Mouse (Mus musculus) hindbrain, embryonic 14.5 days (tissue): ENCODE results near the gene Rnf5. TPM values are rescaled to one million over a fixed set of nuclear protein-coding genes. Genes with fewer than 3 reads are reported as not detected.

ENCODE experiments used
- ATAC-seq: fragments of 200-750 bp; cut with Nextera tagmentation; 2 replicates; pipeline ENCODE4 v1.8.0; 2017; ENCODE audit warnings: moderate number of reproducible peaks, mild to moderate bottlenecking, moderate TSS enrichment, moderate library complexity; ENCODE audit not compliant: low FRiP score
- DNase-seq: peaks from one replicate; pipeline ENCODE4 v3.0.0-alpha.2; 2015; ENCODE audit warnings: low spot score
- H3K27ac ChIP-seq: fragments of 300-500 bp; sonication (generic); 2 replicates; pipeline ENCODE4 v1.5.1; 2014; ENCODE audit warnings: mild to moderate bottlenecking, moderate library complexity
- H3K27me3 ChIP-seq: fragments of 300-500 bp; sonication (generic); 2 replicates; pipeline ENCODE4 v1.6.1; 2014; ENCODE audit warnings: mild to moderate bottlenecking, low read length, mixed read lengths; ENCODE audit not compliant: control insufficient read depth, insufficient read depth
- H3K36me3 ChIP-seq: fragments of 300-500 bp; sonication (generic); replicated peaks from 2 replicates; pipeline ENCODE4 v1.6.1; 2014; ENCODE audit not compliant: control insufficient read depth, insufficient read depth
- H3K4me1 ChIP-seq: fragments of 300-500 bp; sonication (generic); replicated peaks from 2 replicates; pipeline ENCODE4 v1.6.1; 2014; ENCODE audit warnings: antibody characterized with exemption, low read length, mixed read lengths; ENCODE audit not compliant: control insufficient read depth, insufficient read depth
- H3K4me2 ChIP-seq: fragments of 300-500 bp; sonication (generic); replicated peaks from 2 replicates; pipeline ENCODE4 v1.6.1; 2014; ENCODE audit warnings: mild to moderate bottlenecking, moderate library complexity
- H3K4me3 ChIP-seq: fragments of 300-500 bp; sonication (generic); replicated peaks from 2 replicates; pipeline ENCODE4 v1.5.1; 2014; ENCODE audit warnings: mild to moderate bottlenecking, low read length
- H3K9ac ChIP-seq: fragments of 300-500 bp; sonication (generic); 2 replicates; pipeline ENCODE4 v1.6.1; 2014
- H3K9me3 ChIP-seq: fragments of 300-500 bp; sonication (generic); 2 replicates; pipeline ENCODE4 v1.6.1; 2016; ENCODE audit warnings: low read length; ENCODE audit not compliant: control insufficient read depth
- WGBS: fragments of 180-500 bp; shearing (Covaris S2); extraction: QIAGEN DNeasy Blood & Tissue Kit; methylation state at CpG from one replicate; pipeline ENCODE4 v1.1.7; 2014; 5-methylcytosine and 5-hydroxymethylcytosine counted together
- polyA plus RNA-seq: library from polyadenylated mRNA; unstranded; fragments of >200 nt; fragmentation: Nextera tagmentation; extraction: Ambion mirVana; gene quantifications from 2 replicates; pipeline ENCODE4 v1.2.1, GENCODE M21; 2014

Gene Rnf5
- polyA plus RNA-seq, 1 experiment from 2014 or later, result 211 TPM

DNA sequence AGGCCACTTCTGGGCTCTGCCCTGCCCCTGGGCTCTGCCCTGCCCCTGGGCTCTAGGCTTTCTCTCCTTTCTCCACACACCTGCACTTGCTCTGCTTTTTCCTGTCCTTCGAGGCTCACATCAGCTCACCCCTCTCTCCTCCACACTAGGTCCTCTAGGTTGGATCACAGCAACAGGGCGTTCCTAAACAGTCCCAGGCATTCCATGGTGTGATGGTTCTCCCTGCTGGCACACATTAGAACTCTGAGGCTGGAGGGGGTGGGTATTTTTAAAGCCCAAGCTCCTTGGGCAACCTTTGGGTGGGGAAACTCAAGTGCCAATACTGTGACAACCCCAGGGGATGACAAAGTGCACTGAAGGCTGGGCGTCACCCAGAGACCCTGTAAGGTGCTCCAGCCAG lies 34.0 kb upstream of the Rnf5 start:
- no peak overlapping the region for H3K4me2 ChIP-seq
- H3K9me3 ChIP-seq, result no peaks in the 10 kb centered on the region
- H3K4me1 ChIP-seq, result no peaks in the 10 kb centered on the region
- no peak overlapping the region for H3K9ac ChIP-seq
- H3K27ac ChIP-seq, result no peak overlapping the region
- no peak for ATAC-seq
- WGBS, result 78% methylated on average over 3 of the region's 3 CpGs
- 0 out of 2 replicates have a peak, but pooled peaks cover under 1% of the 10 kb centered on the region for H3K27me3 ChIP-seq
- H3K36me3 ChIP-seq, result no peaks in the 10 kb centered on the region
- H3K4me3 ChIP-seq, result no peak overlapping the region
- no peak for DNase-seq

DNA sequence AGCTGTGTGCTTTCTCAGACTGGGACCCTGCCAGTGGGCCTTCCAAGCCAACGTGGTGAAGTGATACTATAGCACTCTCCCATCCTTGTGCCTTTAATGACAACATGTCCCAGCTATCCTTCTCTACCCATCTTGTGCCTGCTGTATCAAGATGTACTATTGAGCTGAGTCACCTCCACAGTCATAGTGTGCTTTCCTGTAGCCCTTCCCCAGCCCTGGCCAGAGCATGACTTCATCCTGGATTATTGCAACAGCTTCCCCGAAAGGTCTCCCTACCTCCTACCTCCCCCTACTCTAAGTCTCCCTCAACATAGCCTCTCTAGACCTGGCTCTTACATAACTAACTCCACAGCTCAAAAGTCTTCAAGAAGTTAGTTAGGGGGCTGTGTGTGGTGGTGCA lies 32.2 kb upstream of the Rnf5 start:
- Histone ChIP-seq H3K27me3 (peaks cover 16% of the 10 kb centered on the region), H3K9ac (no peak overlapping the region), H3K4me2 (no peak overlapping the region), H3K4me3 (no peak overlapping the region), H3K27ac (no peak overlapping the region), H3K4me1 (peaks cover 13% of the 10 kb centered on the region), H3K36me3 (no peaks in the 10 kb centered on the region), H3K9me3 (no peaks in the 10 kb centered on the region)
- 71% methylated on average over 2 of the region's 2 CpGs for WGBS
- no peak for DNase-seq
- no peak for ATAC-seq

DNA sequence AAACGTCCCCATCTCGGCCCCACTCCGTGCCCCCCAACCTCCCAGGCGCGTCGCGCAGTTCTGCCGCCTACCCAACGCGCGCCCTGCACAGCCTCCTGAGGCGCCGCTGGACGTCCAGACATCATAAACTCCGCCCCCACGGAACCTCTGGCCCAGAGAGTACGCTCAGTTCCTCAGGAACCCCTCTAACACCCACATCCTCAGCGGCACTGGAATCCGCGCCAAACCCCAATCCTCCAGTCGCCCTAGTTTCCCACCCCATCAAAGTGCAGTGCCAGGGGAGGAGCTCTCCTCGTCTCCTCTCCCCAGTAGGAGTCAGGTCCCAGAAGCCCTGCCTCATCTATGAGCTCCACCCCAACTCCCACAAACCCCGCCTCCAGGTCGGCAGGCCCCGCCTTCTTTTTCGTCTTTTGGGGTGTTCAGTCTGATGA lies 28.8 kb upstream of the Rnf5 start:
- Histone ChIP-seq H3K4me2 (peak overlapping the region; percentile 85), H3K9ac (peak overlapping the region; percentile 51), H3K4me1 (peaks cover 39% of the 10 kb centered on the region), H3K36me3 (no peaks in the 10 kb centered on the region), H3K9me3 (no peaks in the 10 kb centered on the region), H3K27ac (no peak overlapping the region), H3K27me3 (peaks cover 23% of the 10 kb centered on the region), H3K4me3 (peak overlapping the region; percentile 74)
- 3% methylated on average over 26 of the region's 26 CpGs for WGBS
- ATAC-seq (no peak), DNase-seq (no peak)

DNA sequence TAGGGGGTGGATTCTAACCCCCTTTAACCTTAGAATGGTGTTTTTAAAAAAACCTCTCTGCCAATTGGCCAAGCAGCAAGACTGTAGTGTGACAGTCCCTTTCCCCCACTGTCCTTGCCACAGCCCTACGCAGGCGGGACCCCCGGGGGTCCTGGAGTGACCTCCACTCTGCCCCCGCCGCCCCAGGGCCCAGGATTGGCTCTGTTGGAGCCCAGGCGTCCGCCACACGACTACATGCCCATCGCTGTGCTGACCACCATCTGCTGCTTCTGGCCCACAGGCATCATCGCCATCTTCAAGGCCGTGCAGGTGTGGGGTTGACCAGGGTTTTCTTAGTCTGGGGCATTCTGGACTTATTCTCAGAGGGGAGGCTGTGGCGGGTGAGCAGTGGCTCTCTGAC lies 28.2 kb upstream of the Rnf5 start:
- H3K27me3 ChIP-seq, result peaks cover 23% of the 10 kb centered on the region
- peak overlapping the region; percentile 85 for H3K4me2 ChIP-seq
- H3K4me1 ChIP-seq, result peaks cover 39% of the 10 kb centered on the region
- DNase-seq (no peak), ATAC-seq (no peak)
- H3K9me3 ChIP-seq, result no peaks in the 10 kb centered on the region
- peak overlapping the region; percentile 74 for H3K4me3 ChIP-seq
- no peaks in the 10 kb centered on the region for H3K36me3 ChIP-seq
- 4% methylated on average over 12 of the region's 12 CpGs for WGBS
- H3K9ac ChIP-seq, result peak overlapping the region; percentile 51
- H3K27ac ChIP-seq, result no peak overlapping the region

DNA sequence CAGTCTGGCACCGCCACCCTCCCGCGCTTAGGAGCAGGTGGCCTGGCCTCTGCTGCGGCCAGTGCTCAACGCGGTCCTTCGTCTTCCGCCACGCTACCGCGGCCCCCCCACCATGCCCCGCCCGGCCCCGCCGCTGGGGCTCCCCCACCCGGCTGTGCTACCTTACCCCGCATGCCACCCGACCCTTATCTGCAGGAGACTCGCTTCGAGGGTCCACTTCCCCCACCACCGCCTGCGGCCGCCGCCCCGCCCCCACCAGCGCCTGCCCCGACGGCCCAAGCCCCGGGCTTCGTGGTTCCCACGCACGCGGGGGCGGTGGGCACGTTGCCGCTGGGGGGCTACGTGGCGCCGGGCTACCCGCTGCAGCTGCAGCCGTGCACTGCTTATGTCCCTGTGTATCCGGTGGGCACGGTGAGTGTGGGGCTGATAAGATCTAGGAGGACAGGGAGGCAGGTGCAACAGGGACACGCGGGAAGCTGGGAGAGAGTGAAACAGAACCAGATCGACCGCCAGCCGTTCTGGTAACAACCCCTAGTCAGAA lies 27.3 kb upstream of the Rnf5 start:
- H3K4me2 ChIP-seq, result peak overlapping the region; percentile 85

DNA sequence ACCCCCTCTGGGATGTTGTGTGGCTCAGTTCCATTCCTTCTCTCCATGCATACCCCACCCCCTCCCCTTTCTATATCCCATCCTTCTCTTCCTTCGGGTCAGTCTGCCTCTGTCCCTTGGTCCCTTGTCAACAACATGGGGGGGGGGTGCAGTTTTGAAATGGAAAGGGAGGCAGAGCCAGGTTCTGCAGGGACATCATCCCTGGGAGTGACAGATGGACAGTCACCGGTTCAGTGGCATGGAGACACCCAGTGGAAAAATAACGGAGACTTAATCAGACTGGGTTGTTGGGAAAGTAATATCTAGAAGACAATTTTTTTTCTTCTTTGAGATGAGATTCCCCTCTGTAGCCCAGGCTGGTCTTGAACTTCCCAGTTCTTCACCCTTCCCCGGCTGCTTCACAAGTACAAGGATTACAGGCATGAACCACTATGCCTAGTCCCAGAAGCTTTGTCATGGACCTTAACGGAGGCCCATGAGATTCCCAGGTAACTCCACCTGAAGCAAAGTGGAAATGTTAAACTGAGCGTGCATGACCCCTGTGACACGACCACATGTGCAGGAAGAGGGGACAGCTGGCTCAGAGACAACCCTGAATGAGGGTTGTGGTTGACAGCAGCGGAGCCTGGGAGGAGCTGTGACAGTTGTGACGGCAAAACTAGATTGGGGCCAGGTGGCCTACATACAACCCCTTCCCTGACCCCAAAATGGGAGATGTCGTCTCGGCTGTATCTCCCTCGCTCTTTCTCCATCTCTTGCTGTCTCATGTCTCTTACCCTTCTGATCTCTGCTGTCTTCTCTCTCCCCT lies 26.5 kb upstream of the Rnf5 start:
- Histone ChIP-seq H3K36me3 (0 out of 2 replicates have a peak, but pooled peaks cover 5% of the 10 kb centered on the region), H3K27me3 (peaks cover 23% of the 10 kb centered on the region), H3K9ac (peak overlapping the region; percentile 72), H3K4me2 (peak overlapping the region; percentile 85), H3K4me3 (peak overlapping the region; percentile 74), H3K27ac (peak overlapping the region; percentile 90; the same call in 1 of the 2 replicates), H3K4me1 (peaks cover 46% of the 10 kb centered on the region), H3K9me3 (no peaks in the 10 kb centered on the region)
- DNase-seq, result no peak
- WGBS, result 13% methylated on average over 12 of the region's 12 CpGs
- no peak for ATAC-seq

More for the DNA sequence above, 27.3 kb upstream of the Rnf5 start:
- H3K4me1 ChIP-seq, result peaks cover 46% of the 10 kb centered on the region
- no peak overlapping the region for H3K27ac ChIP-seq
- H3K27me3 ChIP-seq, result peaks cover 23% of the 10 kb centered on the region
- peak overlapping the region; percentile 72 for H3K9ac ChIP-seq
- ATAC-seq (no peak), DNase-seq (no peak)
- H3K36me3 ChIP-seq, result no peaks in the 10 kb centered on the region
- WGBS, result 3% methylated on average over 47 of the region's 48 CpGs
- H3K9me3 ChIP-seq, result no peaks in the 10 kb centered on the region
- H3K4me3 ChIP-seq, result peak overlapping the region; percentile 74

DNA sequence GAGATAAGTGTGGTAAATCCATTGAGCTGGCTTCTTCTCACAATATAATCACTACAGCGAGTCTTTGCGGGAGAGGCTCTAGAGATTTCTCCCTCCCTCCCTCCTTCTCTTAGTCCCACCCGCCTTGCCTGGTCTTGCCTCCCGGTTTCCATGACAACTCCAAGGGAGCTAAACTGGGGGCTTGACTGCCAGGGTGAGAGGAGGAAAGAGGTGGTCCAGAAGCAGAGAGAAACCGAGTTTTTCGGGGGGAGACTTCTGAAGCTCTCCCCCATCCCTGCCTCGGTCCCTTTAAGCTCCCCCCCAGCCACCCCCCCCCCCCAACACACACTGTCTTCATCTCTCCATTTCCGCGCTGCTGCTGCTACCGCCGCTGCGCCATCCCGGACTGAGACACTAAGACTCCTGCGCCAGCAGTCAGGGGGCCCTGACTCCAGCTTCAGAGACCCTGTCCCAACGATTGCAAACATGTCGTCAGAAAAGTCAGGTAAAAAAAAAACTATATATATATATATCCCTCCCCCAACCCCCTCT lies 25.8 kb upstream of the Rnf5 start, which contains the start of gene Prrt1:
Gene Prrt1, plus strand, starts transcription at position 313 of the 531 bp plus-strand sequence.
- Histone ChIP-seq H3K4me2 (peak within 1 kb of the TSS; percentile 85), H3K9me3 (no peaks in the 10 kb centered on the region), H3K27me3 (peaks cover 23% of the 10 kb centered on the region), H3K9ac (peak within 1 kb of the TSS; percentile 72), H3K4me1 (peaks cover 46% of the 10 kb centered on the region), H3K27ac (peak within 1 kb of the TSS; percentile 90), H3K36me3 (peaks cover 7% of the 10 kb centered on the region; the same call in 1 of the 2 replicates), H3K4me3 (peak within 1 kb of the TSS; percentile 74)
- ATAC-seq, result peak; percentile 56
- 0% methylated on average over 16 of the region's 16 CpGs for WGBS
- DNase-seq, result peak; percentile 68

DNA sequence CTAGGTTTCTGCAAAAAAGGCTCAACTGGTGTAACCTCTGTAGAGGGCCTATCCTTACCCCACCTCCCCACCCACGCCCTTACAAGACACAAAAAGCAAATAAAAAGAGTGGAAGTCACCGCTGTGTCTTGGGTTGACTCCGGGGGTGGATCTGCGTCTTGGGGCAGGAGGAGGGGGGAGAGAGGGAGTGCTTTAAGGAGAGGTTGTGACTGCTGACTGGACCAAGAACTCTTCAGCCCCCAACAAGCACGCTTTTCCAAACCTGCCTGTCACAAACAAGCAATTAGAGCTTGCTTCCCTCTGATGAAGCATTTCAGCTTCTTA lies 25.1 kb upstream of the Rnf5 start:
- 25% methylated on average over 5 of the region's 5 CpGs for WGBS
- Histone ChIP-seq H3K27ac (peak overlapping the region; percentile 90), H3K9me3 (no peaks in the 10 kb centered on the region), H3K4me2 (peak overlapping the region; percentile 85), H3K9ac (peak overlapping the region; percentile 72), H3K27me3 (peaks cover 23% of the 10 kb centered on the region), H3K36me3 (peaks cover 13% of the 10 kb centered on the region; the same call in 1 of the 2 replicates), H3K4me3 (peak overlapping the region; percentile 74), H3K4me1 (peaks cover 46% of the 10 kb centered on the region)
- ATAC-seq (no peak), DNase-seq (no peak)

DNA sequence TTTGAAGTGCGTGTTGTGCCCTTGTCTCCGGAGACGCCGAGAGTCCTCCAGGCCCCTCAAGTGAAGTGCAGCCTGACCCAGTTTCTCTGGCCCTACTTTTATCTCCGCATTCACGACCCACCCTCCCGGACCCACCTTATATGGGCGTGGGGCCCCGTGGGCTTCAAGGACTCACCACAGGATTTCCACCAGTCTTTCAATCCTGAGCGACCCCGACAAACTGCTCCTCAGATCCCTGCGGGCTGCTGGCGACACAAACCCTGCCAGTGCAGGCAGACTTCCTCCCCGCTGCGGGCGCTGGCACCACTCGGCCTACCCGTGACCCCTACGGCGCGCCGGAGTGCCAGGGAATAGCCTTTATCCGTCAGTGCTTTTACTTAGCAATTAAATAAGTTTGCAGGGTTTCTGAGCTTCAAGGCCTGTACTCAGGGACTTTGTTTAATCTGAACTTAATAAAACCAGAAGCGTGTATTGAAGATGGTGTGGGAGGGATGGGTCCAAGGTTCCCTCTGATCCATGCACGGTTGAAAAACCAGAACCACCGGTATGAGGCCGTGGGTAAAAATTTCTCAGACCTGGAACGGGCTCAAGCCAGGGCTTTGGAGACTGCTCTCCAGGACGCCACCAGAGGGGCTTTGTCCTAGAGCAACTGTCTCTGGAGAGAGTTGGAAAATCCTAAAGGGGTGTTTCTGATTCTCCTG lies 24.6 kb upstream of the Rnf5 start, which contains the start of gene Ppt2:
Gene Ppt2, minus strand, starts transcription at position 568 of the 701 bp plus-strand sequence.
- 5% methylated on average over 29 of the region's 29 CpGs for WGBS
- peak within 1 kb of the TSS; percentile 72 for H3K9ac ChIP-seq
- no peaks in the 10 kb centered on the region for H3K9me3 ChIP-seq
- H3K4me1 ChIP-seq, result peaks cover 46% of the 10 kb centered on the region
- H3K4me2 ChIP-seq, result peak within 1 kb of the TSS; percentile 85
- H3K36me3 ChIP-seq, result peaks cover 17% of the 10 kb centered on the region
- peak within 1 kb of the TSS; percentile 74 for H3K4me3 ChIP-seq
- peak within 1 kb of the TSS; percentile 90 for H3K27ac ChIP-seq
- ATAC-seq (peak; percentile 9; the same call in 1 of the 2 replicates), DNase-seq (no peak)
- H3K27me3 ChIP-seq, result peaks cover 23% of the 10 kb centered on the region
